Mouse (Mus musculus) CH12.LX (cell line): ENCODE results near the gene Fam168b. TPM values are rescaled to one million over a fixed set of nuclear protein-coding genes. Genes with fewer than 3 reads are reported as not detected.

ENCODE experiments used
- DNase-seq: peaks from one replicate; pipeline ENCODE4 v3.0.0-alpha.2; 2013; ENCODE audit errors: extremely low read depth
- H3K27ac ChIP-seq: 2 replicates; pipeline ENCODE4 v1.5.1; 2012; ENCODE audit warnings: low read depth, mild to moderate bottlenecking, control low read depth, moderate library complexity; ENCODE audit not compliant: insufficient read depth
- H3K27me3 ChIP-seq: replicated peaks from 2 replicates; pipeline ENCODE3; 2012; ENCODE audit warnings: inconsistent platforms
- H3K36me3 ChIP-seq, 2 experiments: replicated peaks in 1 of 2; 2 replicates each; pipeline versions ENCODE3 to v1.6.1; 2012; ENCODE audit warnings: inconsistent platforms in 1 of 2, low read length in 1 of 2, mild to moderate bottlenecking in 1 of 2, mixed read lengths in 1 of 2, moderate library complexity in 1 of 2; ENCODE audit not compliant: control insufficient read depth in 1 of 2, insufficient read depth in 1 of 2
- H3K4me1 ChIP-seq, 2 experiments: 2 replicates each; pipeline ENCODE4 v1.6.1; 2012; ENCODE audit warnings: inconsistent platforms in 1 of 2, moderate library complexity in 1 of 2; ENCODE audit not compliant: insufficient read depth in 2 of 2, control insufficient read depth in 1 of 2
- H3K4me2 ChIP-seq: 2 replicates; pipeline ENCODE4 v1.6.1; 2012; ENCODE audit warnings: low read depth, mild to moderate bottlenecking, control low read depth; ENCODE audit not compliant: poor library complexity, insufficient read depth, severe bottlenecking
- H3K4me3 ChIP-seq, 3 experiments: fragments of 150-350 bp in 1 of 3; sonication (generic) in 1 of 3; replicated peaks in 1 of 3; 2 replicates each; pipeline versions ENCODE3 to v1.5.1; 2011 to 2012; ENCODE audit warnings: low read depth in 2 of 3, low read length in 2 of 3, mild to moderate bottlenecking in 2 of 3, moderate library complexity in 2 of 3, control low read depth in 1 of 3, improper control_type of control experiment in 1 of 3, inconsistent platforms in 1 of 3, mixed read lengths in 1 of 3; ENCODE audit not compliant: poor library complexity in 1 of 3
- H3K79me2 ChIP-seq: replicated peaks from 2 replicates; pipeline ENCODE4 v1.6.1; 2012; ENCODE audit warnings: mild to moderate bottlenecking, moderate library complexity; ENCODE audit not compliant: control insufficient read depth, poor library complexity, insufficient read depth, severe bottlenecking; ENCODE audit errors: extremely low read depth
- H3K9ac ChIP-seq: 2 replicates; pipeline ENCODE4 v1.6.1; 2012; ENCODE audit warnings: low read depth, mild to moderate bottlenecking, control low read depth, moderate library complexity; ENCODE audit not compliant: insufficient read depth
- H3K9me3 ChIP-seq: replicated peaks from 2 replicates; pipeline ENCODE3; 2012; ENCODE audit warnings: low read length, inconsistent platforms, mixed read lengths
- CHD2 ChIP-seq: IDR thresholded peaks from 2 replicates; pipeline ENCODE4 v1.6.1; 2011; ENCODE audit warnings: low read length, improper control_type of control experiment
- E2F4 ChIP-seq: IDR thresholded peaks from 2 replicates; pipeline ENCODE4 v1.6.1; 2011; ENCODE audit warnings: low read depth, low read length, improper control_type of control experiment; ENCODE audit not compliant: insufficient replicate concordance
- EP300 ChIP-seq: IDR thresholded peaks from 2 replicates; pipeline ENCODE4 v1.6.1; 2011; ENCODE audit warnings: low read length, improper control_type of control experiment
- HCFC1 ChIP-seq: IDR thresholded peaks from 2 replicates; pipeline ENCODE4 v1.6.1; 2012; ENCODE audit warnings: low read depth, mild to moderate bottlenecking, inconsistent platforms, low read length, improper control_type of control experiment
- IRF4 ChIP-seq: IDR thresholded peaks from 2 replicates; pipeline ENCODE4 v1.6.1; 2014; ENCODE audit warnings: low read depth, mild to moderate bottlenecking, inconsistent platforms, low read length, improper control_type of control experiment
- JUN ChIP-seq: IDR thresholded peaks from 2 replicates; pipeline ENCODE4 v1.6.1; 2011; ENCODE audit warnings: low read depth, mild to moderate bottlenecking, low read length, improper control_type of control experiment, moderate library complexity; ENCODE audit not compliant: insufficient read depth
- MAX ChIP-seq: IDR thresholded peaks from 2 replicates; pipeline ENCODE4 v1.6.1; 2011; ENCODE audit warnings: low read length, improper control_type of control experiment
- MEF2A ChIP-seq: IDR thresholded peaks from 2 replicates; pipeline ENCODE4 v1.6.1; 2014; ENCODE audit warnings: low read depth, mild to moderate bottlenecking, inconsistent platforms, low read length, improper control_type of control experiment, borderline replicate concordance
- MXI1 ChIP-seq: IDR thresholded peaks from 2 replicates; pipeline ENCODE4 v1.6.1; 2011; ENCODE audit warnings: mild to moderate bottlenecking, low read depth, low read length, improper control_type of control experiment
- NELFE ChIP-seq: IDR thresholded peaks from 2 replicates; pipeline ENCODE4 v1.6.1; 2011; ENCODE audit warnings: low read depth, low read length, improper control_type of control experiment
- PAX5 ChIP-seq: IDR thresholded peaks from 2 replicates; pipeline ENCODE4 v1.6.1; 2012; ENCODE audit warnings: low read length, inconsistent platforms, mixed read lengths
- SIN3A ChIP-seq: IDR thresholded peaks from 2 replicates; pipeline ENCODE4 v1.6.1; 2012; ENCODE audit warnings: low read length, improper control_type of control experiment, inconsistent platforms
- SMC3 ChIP-seq: IDR thresholded peaks from 2 replicates; pipeline ENCODE4 v1.6.1; 2011; ENCODE audit warnings: low read depth, low read length, improper control_type of control experiment
- TBP ChIP-seq: conservative IDR thresholded peaks from 2 replicates; pipeline ENCODE4 v1.6.1; 2011; ENCODE audit warnings: low read depth, low read length, improper control_type of control experiment
- TCF12 ChIP-seq: IDR thresholded peaks from 2 replicates; pipeline ENCODE4 v1.6.1; 2014; ENCODE audit warnings: low read depth, mild to moderate bottlenecking, inconsistent platforms, low read length, improper control_type of control experiment
- ZMIZ1 ChIP-seq: IDR thresholded peaks from 2 replicates; pipeline ENCODE4 v1.6.1; 2012; ENCODE audit warnings: low read depth, mild to moderate bottlenecking, inconsistent platforms, low read length, improper control_type of control experiment
- ZNF384 ChIP-seq: IDR thresholded peaks from 2 replicates; pipeline ENCODE4 v1.6.1; 2012; ENCODE audit warnings: low read depth, low read length, improper control_type of control experiment, inconsistent platforms
- dilution Hi-C: fragments of 300-500 bp; cut with MboI; formaldehyde crosslinking; loops from 2 replicates; pipeline ENCODE4 v1.14.3; 2020; ENCODE audit warnings: low sequenced_read_pairs; ENCODE audit not compliant: extremely low pct_unique_long_range_greater_than_20kb, extremely low pct_ligation_motif_present
- in situ Hi-C: fragments of 300-500 bp; cut with MboI; formaldehyde crosslinking; loops from 3 replicates; pipeline ENCODE4 v1.14.3; 2019; ENCODE audit warnings: low sequenced_read_pairs, low pct_ligation_motif_present, low pct_unique_long_range_greater_than_20kb, mixed read lengths
- polyA plus RNA-seq: library from polyadenylated mRNA; unstranded; fragments of >175 nt; gene quantifications from 2 replicates; pipeline ENCODE4 v1.2.1, GENCODE M21; 2012; ENCODE audit warnings: low read depth; ENCODE audit not compliant: insufficient read length
- total RNA-seq, 2 experiments: library from RNA; depleted of rRNA; stranded (reverse); fragments of 300-350 nt in 1 of 2; fragments of >200 nt in 1 of 2; gene quantifications; 2 replicates each; pipeline ENCODE4 v1.2.3; 2012 to 2014

The Fam168b gene
- total and polyA plus RNA-seq, 3 experiments: 50.5 to 67.5 (median 60.9) TPM

- H3K4me3 ChIP-seq: no peak overlapping the region
- H3K27ac ChIP-seq: no peak overlapping the region
- TF ChIP-seq TCF12: no peak
- TF ChIP-seq NELFE: no peak
- no peak for TF ChIP-seq EP300
- no peak for TF ChIP-seq TBP
- no peak for TF ChIP-seq PAX5
- no peak for TF ChIP-seq E2F4
- no peak for TF ChIP-seq MAX
- TF ChIP-seq CHD2: no peak
- TF ChIP-seq MEF2A: no peak
- H3K79me2 ChIP-seq: no peaks in the 10 kb centered on the region
- H3K9ac ChIP-seq: no peak overlapping the region
- H3K4me1 ChIP-seq: no peaks in the 10 kb centered on the region
- no peak overlapping the region for H3K4me2 ChIP-seq
- in situ Hi-C loops (no loop called here), dilution Hi-C loops (no loop called here)
- no peak for DNase-seq
- no peaks in the 10 kb centered on the region for H3K27me3 ChIP-seq
- peaks cover 71 to 99% of the 10 kb centered on the region in 2 experiments for H3K36me3 ChIP-seq
- H3K9me3 ChIP-seq: no peaks in the 10 kb centered on the region
Measured at GRCm38 (mm10) chr1:34811035-34811434, 31.8 kb downstream of the Fam168b start.

- dilution Hi-C loops: no loop called here
- TF ChIP-seq MAX: no peak
- TF ChIP-seq JUN: no peak
- TF ChIP-seq IRF4: no peak
- TF ChIP-seq HCFC1: no peak
- TF ChIP-seq MEF2A: no peak
- no peak for TF ChIP-seq ZMIZ1
- TF ChIP-seq SMC3: no peak
- TF ChIP-seq MXI1: no peak
- TF ChIP-seq SIN3A: no peak
- TF ChIP-seq ZNF384: no peak
Measured at GRCm38 (mm10) chr1:34810293-34810692, 32.6 kb downstream of the Fam168b start.

More at GRCm38 (mm10) chr1:34810293-34810692, 32.6 kb downstream of the Fam168b start:
- Histone ChIP-seq H3K9ac (no peak overlapping the region), H3K36me3 (peaks cover 71 to 99% of the 10 kb centered on the region in 2 experiments), H3K27me3 (no peaks in the 10 kb centered on the region), H3K4me3 (no peak overlapping the region), H3K9me3 (no peaks in the 10 kb centered on the region), H3K4me1 (no peaks in the 10 kb centered on the region), H3K4me2 (no peak overlapping the region), H3K79me2 (no peaks in the 10 kb centered on the region), H3K27ac (no peak overlapping the region)
- no peak for DNase-seq
- in situ Hi-C loops: no loop called here
